Mouse (Mus musculus) intestine, postnatal 0 days (tissue): ENCODE data around the gene Efl1. TPM values are rescaled to one million over a fixed set of nuclear protein-coding genes. Genes with fewer than 3 reads are reported as not detected.
"Not testable (repeated sequence)": the region's sequence is repeated elsewhere in the genome, so short reads cannot be mapped to it uniquely, and the experiment has no call there.

ENCODE experiments used
- ATAC-seq: fragments of 200-750 bp; cut with Nextera tagmentation; 2 replicates; pipeline ENCODE4 v1.8.0; 2017; ENCODE audit warnings: mild to moderate bottlenecking, moderate TSS enrichment, moderate library complexity
- H3K27ac ChIP-seq: fragments of 300-500 bp; sonication (generic); 2 replicates; pipeline ENCODE4 v1.5.1; 2014; ENCODE audit warnings: mild to moderate bottlenecking, low read depth, low read length, moderate library complexity
- H3K27me3 ChIP-seq: fragments of 300-500 bp; sonication (generic); replicated peaks from 2 replicates; pipeline ENCODE4 v1.6.1; 2014; ENCODE audit warnings: low read length, mixed read lengths; ENCODE audit not compliant: control insufficient read depth, insufficient read depth
- H3K36me3 ChIP-seq: fragments of 300-500 bp; sonication (generic); 2 replicates; pipeline ENCODE4 v1.6.1; 2014; ENCODE audit warnings: mild to moderate bottlenecking, moderate library complexity; ENCODE audit not compliant: control insufficient read depth, insufficient read depth
- H3K4me1 ChIP-seq: fragments of 300-500 bp; sonication (generic); replicated peaks from 2 replicates; pipeline ENCODE4 v1.6.1; 2014; ENCODE audit warnings: antibody characterized with exemption, low read length, mixed read lengths; ENCODE audit not compliant: control insufficient read depth, insufficient read depth
- H3K4me2 ChIP-seq: fragments of 300-500 bp; sonication (generic); replicated peaks from 2 replicates; pipeline ENCODE4 v1.6.1; 2014; ENCODE audit warnings: low read depth, mild to moderate bottlenecking, moderate library complexity
- H3K4me3 ChIP-seq: fragments of 300-500 bp; sonication (generic); 2 replicates; pipeline ENCODE4 v1.5.1; 2014; ENCODE audit warnings: low read depth, low read length
- H3K9ac ChIP-seq: fragments of 300-500 bp; sonication (generic); 2 replicates; pipeline ENCODE4 v1.6.1; 2014; ENCODE audit warnings: mild to moderate bottlenecking, low read depth, low read length
- H3K9me3 ChIP-seq: fragments of 300-500 bp; sonication (generic); 2 replicates; pipeline ENCODE4 v1.6.1; 2016; ENCODE audit warnings: mixed run types; ENCODE audit not compliant: control insufficient read depth
- CTCF ChIP-seq: sonication (generic); IDR thresholded peaks from 2 replicates; pipeline ENCODE4 v1.5.1; 2016; ENCODE audit warnings: low read depth, mild to moderate bottlenecking, control low read depth, antibody characterized with exemption, moderate library complexity
- WGBS: fragments of 180-500 bp; shearing (Covaris S2); extraction: QIAGEN DNeasy Blood & Tissue Kit; methylation state at CpG from one replicate; pipeline ENCODE4 v1.1.7; 2014; 5-methylcytosine and 5-hydroxymethylcytosine counted together
- polyA plus RNA-seq: library from polyadenylated mRNA; unstranded; fragments of >200 nt; fragmentation: Nextera tagmentation; extraction: Ambion mirVana; gene quantifications from 2 replicates; pipeline ENCODE4 v1.2.1, GENCODE M21; 2015

Gene Efl1
- polyA plus RNA-seq, 1 experiment from 2014 or later = 13.5 TPM

GRCm38 (mm10) chr7:82766623-82767022, 118.2 kb downstream of the Efl1 start:
- 87% methylated on average over 6 of the region's 6 CpGs for WGBS
- Histone ChIP-seq H3K4me1 (no peaks in the 10 kb centered on the region), H3K9me3 (no peaks in the 10 kb centered on the region), H3K36me3 (peaks cover 21% of the 10 kb centered on the region), H3K27me3 (no peaks in the 10 kb centered on the region), H3K9ac (no peak overlapping the region), H3K4me3 (no peak overlapping the region), H3K4me2 (no peak overlapping the region), H3K27ac (no peak overlapping the region)
- ATAC-seq = no peak
- no peak for TF ChIP-seq CTCF

GRCm38 (mm10) chr7:82770207-82770606, 121.8 kb downstream of the Efl1 start:
- Histone ChIP-seq H3K4me1 (no peaks in the 10 kb centered on the region), H3K9ac (no peak overlapping the region), H3K27me3 (no peaks in the 10 kb centered on the region), H3K27ac (no peak overlapping the region), H3K36me3 (peaks cover 10% of the 10 kb centered on the region), H3K4me2 (no peak overlapping the region), H3K9me3 (no peaks in the 10 kb centered on the region), H3K4me3 (no peak overlapping the region)
- ATAC-seq = no peak
- WGBS = 72% methylated on average over 6 of the region's 6 CpGs
- TF ChIP-seq CTCF = no peak

- not testable (repeated sequence) for H3K9me3 ChIP-seq, H3K4me2 ChIP-seq, H3K4me3 ChIP-seq, H3K4me1 ChIP-seq, H3K27ac ChIP-seq, H3K9ac ChIP-seq, H3K27me3 ChIP-seq, ATAC-seq
- 89% methylated on average over 28 of the region's 29 CpGs for WGBS
- peaks cover 12% of the 10 kb centered on the region for H3K36me3 ChIP-seq
These were observed 122.7 kb downstream of the Efl1 start for GRCm38 (mm10) chr7:82770957-82771660.

DNA sequence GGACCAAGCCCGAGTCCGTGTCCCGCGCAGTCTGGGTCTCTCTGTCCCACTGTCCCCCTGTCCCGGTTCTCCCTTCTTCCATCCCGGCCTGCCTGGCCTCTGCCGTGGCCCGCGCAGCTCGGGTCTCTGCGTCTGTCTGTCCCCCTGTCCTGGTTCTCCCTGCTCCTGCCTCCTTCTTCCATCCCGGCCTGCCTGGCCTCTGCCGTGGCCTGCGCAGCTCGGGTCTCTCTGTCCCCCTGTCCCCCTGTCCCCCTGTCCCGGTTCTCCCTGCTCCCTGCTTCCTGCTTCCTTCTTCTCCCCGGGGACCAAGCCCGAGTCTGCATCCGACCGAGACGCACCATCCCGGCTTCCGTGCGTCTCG, 123.2 kb downstream of the Efl1 start:
- H3K4me2 ChIP-seq, H3K9ac ChIP-seq, H3K4me3 ChIP-seq, H3K27ac ChIP-seq, H3K4me1 ChIP-seq, H3K9me3 ChIP-seq, H3K27me3 ChIP-seq, ATAC-seq: not testable (repeated sequence)
- peaks cover 14% of the 10 kb centered on the region for H3K36me3 ChIP-seq
- WGBS = 90% methylated on average over 25 of the region's 25 CpGs

DNA sequence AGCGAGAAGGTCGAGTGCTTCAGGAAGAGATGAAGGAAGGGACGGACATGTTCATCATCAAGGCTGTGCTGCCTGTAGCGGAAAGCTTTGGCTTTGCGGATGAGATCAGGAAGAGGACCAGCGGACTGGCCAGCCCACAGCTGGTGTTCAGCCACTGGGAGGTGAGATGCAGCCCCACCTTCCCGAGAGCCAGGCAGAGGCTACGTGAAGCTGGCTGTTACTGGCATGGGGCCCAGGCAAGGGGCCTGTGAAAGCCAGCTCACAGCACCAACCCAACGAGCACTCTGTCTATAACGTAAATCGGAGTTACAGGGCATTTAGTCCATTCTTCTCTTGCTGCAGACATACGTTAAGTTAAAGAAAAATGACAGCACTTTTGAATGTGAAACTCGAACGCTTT, 124.1 kb downstream of the Efl1 start:
- Histone ChIP-seq H3K36me3 (peaks cover 16% of the 10 kb centered on the region), H3K27ac (no peak overlapping the region), H3K4me3 (no peak overlapping the region), H3K27me3 (no peaks in the 10 kb centered on the region), H3K4me2 (no peak overlapping the region), H3K9me3 (no peaks in the 10 kb centered on the region), H3K9ac (no peak overlapping the region), H3K4me1 (no peaks in the 10 kb centered on the region)
- WGBS = 60% methylated on average over 14 of the region's 14 CpGs
- no peak for TF ChIP-seq CTCF
- no peak for ATAC-seq

DNA sequence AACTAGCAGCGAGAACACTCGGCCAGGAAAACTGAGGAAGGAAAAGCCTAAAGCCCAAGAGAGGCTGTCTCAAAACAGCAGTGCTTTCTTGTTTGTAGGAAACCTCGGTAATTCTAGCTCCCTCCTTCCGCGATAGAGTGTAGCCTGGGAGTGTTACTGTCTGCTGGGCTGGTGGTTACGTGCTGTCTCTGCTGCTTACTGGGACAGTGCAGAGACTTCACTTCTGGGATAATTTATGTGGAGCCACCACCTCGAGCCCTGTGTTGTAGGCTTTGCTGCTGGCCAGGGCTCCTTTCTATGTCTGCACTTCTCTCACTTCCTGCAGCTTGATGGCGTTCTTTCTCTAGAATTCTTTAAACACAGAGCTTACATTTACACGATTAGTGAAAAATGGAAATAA, 124.7 kb downstream of the Efl1 start:
- no peaks in the 10 kb centered on the region for H3K9me3 ChIP-seq
- no peak overlapping the region for H3K4me3 ChIP-seq
- no peak overlapping the region for H3K4me2 ChIP-seq
- H3K4me1 ChIP-seq = no peaks in the 10 kb centered on the region
- 53% methylated on average over 9 of the region's 9 CpGs for WGBS
- no peak for ATAC-seq
- no peak overlapping the region for H3K9ac ChIP-seq
- H3K36me3 ChIP-seq = peaks cover 21% of the 10 kb centered on the region
- no peak overlapping the region; the same call in 1 of the 2 replicates for H3K27ac ChIP-seq
- H3K27me3 ChIP-seq = no peaks in the 10 kb centered on the region
- peak; percentile 31 for TF ChIP-seq CTCF

DNA sequence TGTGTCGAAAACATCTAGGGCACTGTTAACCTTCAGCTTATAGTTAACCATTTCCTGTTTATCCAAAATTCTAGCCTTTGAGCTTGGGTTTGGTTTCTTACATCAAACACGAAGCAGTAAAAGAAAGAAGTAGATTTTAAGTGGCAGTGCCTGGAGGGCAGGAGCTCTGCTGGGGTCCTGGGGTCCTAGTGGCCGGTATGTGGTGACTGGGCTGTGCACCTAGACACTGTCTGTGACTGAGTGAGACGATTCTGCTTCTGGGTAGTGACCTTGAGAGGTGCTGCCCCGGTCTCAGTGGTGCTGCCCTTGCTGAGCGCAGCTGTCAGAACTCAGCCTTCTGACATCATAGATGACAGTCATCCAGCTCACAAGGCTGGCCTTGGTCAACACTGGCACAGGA, 125.5 kb downstream of the Efl1 start:
- H3K27ac ChIP-seq = no peak overlapping the region
- H3K4me1 ChIP-seq = no peaks in the 10 kb centered on the region
- no peaks in the 10 kb centered on the region for H3K27me3 ChIP-seq
- 78% methylated on average over 6 of the region's 6 CpGs for WGBS
- no peak overlapping the region for H3K4me3 ChIP-seq
- no peak for ATAC-seq
- no peaks in the 10 kb centered on the region for H3K9me3 ChIP-seq
- H3K9ac ChIP-seq = no peak overlapping the region
- TF ChIP-seq CTCF = no peak
- no peak overlapping the region for H3K4me2 ChIP-seq
- peaks cover 21% of the 10 kb centered on the region for H3K36me3 ChIP-seq
